Mouse (Mus musculus) olfactory bulb, adult 2 months (tissue): Measurements from ENCODE around the gene Prex1.

ENCODE experiments used
- CTCF ChIP-seq: fragments of 200-500 bp; IDR thresholded peaks from 2 replicates; pipeline ENCODE4 v1.5.1; 2012; ENCODE audit warnings: low read depth, mild to moderate bottlenecking, low read length, moderate library complexity; ENCODE audit not compliant: insufficient read depth
- POLR2A ChIP-seq: fragments of 200-500 bp; IDR thresholded peaks from 2 replicates; pipeline ENCODE4 v1.6.1; 2012; ENCODE audit warnings: mild to moderate bottlenecking, low read depth, low read length, moderate library complexity; ENCODE audit not compliant: insufficient read depth

DNA sequence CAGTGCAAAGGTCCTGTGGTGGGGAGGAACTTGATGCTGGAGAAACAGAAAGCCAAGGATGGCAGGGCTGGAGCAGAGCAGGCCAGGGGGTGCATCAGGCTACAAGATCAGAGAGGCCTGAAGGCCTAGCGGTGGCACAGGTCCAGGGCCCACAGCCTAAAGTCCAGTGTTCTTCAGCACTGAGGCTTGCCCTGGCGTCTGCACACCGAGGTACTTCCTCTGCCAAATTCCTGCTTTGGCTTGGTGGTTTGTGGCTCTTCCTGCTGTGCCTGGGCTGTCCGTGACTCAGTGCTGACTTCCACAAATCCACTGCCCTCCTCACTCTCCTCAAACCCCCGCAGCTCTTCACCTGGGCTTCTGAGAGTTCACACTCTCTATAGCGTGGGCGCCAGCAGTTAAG lies 30.8 kb upstream of the Prex1 start:
- TF ChIP-seq POLR2A (no peak), CTCF (no peak)
